Mouse (Mus musculus): ENCODE results near the gene Nckap5. TPM values are rescaled to one million over a fixed set of nuclear protein-coding genes. Genes with fewer than 3 reads are reported as not detected.

Gene Nckap5
- polyA plus RNA-seq, 1 experiment from 2014 or later = 4.8 TPM

- H3K4me1 ChIP-seq (ENCODE audit: control insufficient read depth, insufficient read depth, low read length) = no peaks in the 10 kb centered on the region
- H3K36me3 ChIP-seq (ENCODE audit: control insufficient read depth, insufficient read depth, low read length) = no peaks in the 10 kb centered on the region
- 77% methylated on average over 2 of the region's 2 CpGs for WGBS
- no peaks in the 10 kb centered on the region for H3K27me3 ChIP-seq (ENCODE audit: control insufficient read depth, insufficient read depth, low read length)
- no peak overlapping the region for H3K27ac ChIP-seq (ENCODE audit: low read length)
- ATAC-seq (ENCODE audit: insufficient number of reproducible peaks, insufficient read depth, low FRiP score, low read depth) = no peak
- no peak overlapping the region for H3K4me3 ChIP-seq (ENCODE audit: low read depth, low read length)
- H3K9ac ChIP-seq (replicated peaks; ENCODE audit: low read depth, low read length) = no peak overlapping the region
- no peaks in the 10 kb centered on the region for H3K9me3 ChIP-seq (ENCODE audit: control insufficient read depth, low read depth, low read length)
- no peak overlapping the region for H3K4me2 ChIP-seq (replicated peaks; ENCODE audit: low read depth, low read length)
These were observed 70.2 kb downstream of the Nckap5 start for GRCm38 (mm10) chr1:126760386-126760785.

GRCm38 (mm10) chr1:126755682-126756081, 74.9 kb downstream of the Nckap5 start:
- H3K9me3 ChIP-seq (ENCODE audit: control insufficient read depth, low read depth, low read length) = no peaks in the 10 kb centered on the region
- H3K27me3 ChIP-seq (ENCODE audit: control insufficient read depth, insufficient read depth, low read length) = no peaks in the 10 kb centered on the region
- 68% methylated on average over 5 of the region's 5 CpGs for WGBS
- H3K4me1 ChIP-seq (ENCODE audit: control insufficient read depth, insufficient read depth, low read length) = no peaks in the 10 kb centered on the region
- H3K27ac ChIP-seq (ENCODE audit: low read length) = no peak overlapping the region
- no peak overlapping the region for H3K4me2 ChIP-seq (replicated peaks; ENCODE audit: low read depth, low read length)
- H3K9ac ChIP-seq (replicated peaks; ENCODE audit: low read depth, low read length) = no peak overlapping the region
- no peak overlapping the region for H3K4me3 ChIP-seq (ENCODE audit: low read depth, low read length)
- no peaks in the 10 kb centered on the region for H3K36me3 ChIP-seq (ENCODE audit: control insufficient read depth, insufficient read depth, low read length)
- ATAC-seq (ENCODE audit: insufficient number of reproducible peaks, insufficient read depth, low FRiP score, low read depth) = no peak

- Histone ChIP-seq H3K36me3 (ENCODE audit: control insufficient read depth, insufficient read depth, low read length) (no peaks in the 10 kb centered on the region), H3K9me3 (ENCODE audit: control insufficient read depth, low read depth, low read length) (no peaks in the 10 kb centered on the region), H3K27ac (ENCODE audit: low read length) (no peak overlapping the region), H3K9ac (replicated peaks; ENCODE audit: low read depth, low read length) (no peak overlapping the region), H3K4me2 (replicated peaks; ENCODE audit: low read depth, low read length) (no peak overlapping the region), H3K27me3 (ENCODE audit: control insufficient read depth, insufficient read depth, low read length) (no peaks in the 10 kb centered on the region), H3K4me1 (ENCODE audit: control insufficient read depth, insufficient read depth, low read length) (no peaks in the 10 kb centered on the region), H3K4me3 (ENCODE audit: low read depth, low read length) (no peak overlapping the region)
- no peak for ATAC-seq (ENCODE audit: insufficient number of reproducible peaks, insufficient read depth, low FRiP score, low read depth)
These were observed 77.0 kb downstream of the Nckap5 start for GRCm38 (mm10) chr1:126753611-126754010.

GRCm38 (mm10) chr1:126752247-126753037, 78.2 kb downstream of the Nckap5 start:
- Histone ChIP-seq H3K4me2 (replicated peaks; ENCODE audit: low read depth, low read length) (no peak overlapping the region), H3K9me3 (ENCODE audit: control insufficient read depth, low read depth, low read length) (no peaks in the 10 kb centered on the region), H3K9ac (replicated peaks; ENCODE audit: low read depth, low read length) (no peak overlapping the region), H3K36me3 (ENCODE audit: control insufficient read depth, insufficient read depth, low read length) (no peaks in the 10 kb centered on the region), H3K27me3 (ENCODE audit: control insufficient read depth, insufficient read depth, low read length) (no peaks in the 10 kb centered on the region), H3K4me3 (ENCODE audit: low read depth, low read length) (no peak overlapping the region), H3K27ac (ENCODE audit: low read length) (no peak overlapping the region), H3K4me1 (ENCODE audit: control insufficient read depth, insufficient read depth, low read length) (no peaks in the 10 kb centered on the region)
- no peak; the same call in 1 of the 2 replicates for ATAC-seq (ENCODE audit: insufficient number of reproducible peaks, insufficient read depth, low FRiP score, low read depth)
- WGBS = 58% methylated on average over 13 of the region's 13 CpGs

GRCm38 (mm10) chr1:126751137-126751536, 79.5 kb downstream of the Nckap5 start:
- Histone ChIP-seq H3K4me2 (replicated peaks; ENCODE audit: low read depth, low read length) (no peak overlapping the region), H3K9me3 (ENCODE audit: control insufficient read depth, low read depth, low read length) (no peaks in the 10 kb centered on the region), H3K4me3 (ENCODE audit: low read depth, low read length) (no peak overlapping the region), H3K4me1 (ENCODE audit: control insufficient read depth, insufficient read depth, low read length) (no peaks in the 10 kb centered on the region), H3K36me3 (ENCODE audit: control insufficient read depth, insufficient read depth, low read length) (no peaks in the 10 kb centered on the region), H3K27ac (ENCODE audit: low read length) (no peak overlapping the region), H3K27me3 (ENCODE audit: control insufficient read depth, insufficient read depth, low read length) (no peaks in the 10 kb centered on the region), H3K9ac (replicated peaks; ENCODE audit: low read depth, low read length) (no peak overlapping the region)
- no peak for ATAC-seq (ENCODE audit: insufficient number of reproducible peaks, insufficient read depth, low FRiP score, low read depth)
- 88% methylated on average over 6 of the region's 6 CpGs for WGBS

- no peaks in the 10 kb centered on the region for H3K4me1 ChIP-seq (ENCODE audit: control insufficient read depth, insufficient read depth, low read length)
- no peak for ATAC-seq (ENCODE audit: insufficient number of reproducible peaks, insufficient read depth, low FRiP score, low read depth)
- no peak overlapping the region for H3K4me2 ChIP-seq (replicated peaks; ENCODE audit: low read depth, low read length)
- H3K9ac ChIP-seq (replicated peaks; ENCODE audit: low read depth, low read length) = no peak overlapping the region
- no peak overlapping the region for H3K4me3 ChIP-seq (ENCODE audit: low read depth, low read length)
- H3K27me3 ChIP-seq (ENCODE audit: control insufficient read depth, insufficient read depth, low read length) = no peaks in the 10 kb centered on the region
- H3K36me3 ChIP-seq (ENCODE audit: control insufficient read depth, insufficient read depth, low read length) = no peaks in the 10 kb centered on the region
- H3K27ac ChIP-seq (ENCODE audit: low read length) = no peak overlapping the region
- no peaks in the 10 kb centered on the region for H3K9me3 ChIP-seq (ENCODE audit: control insufficient read depth, low read depth, low read length)
- WGBS = 87% methylated on average over 3 of the region's 3 CpGs
These were observed 80.4 kb downstream of the Nckap5 start for GRCm38 (mm10) chr1:126750156-126750555.

GRCm38 (mm10) chr1:126747914-126748313, 82.7 kb downstream of the Nckap5 start:
- no peak overlapping the region for H3K4me2 ChIP-seq (replicated peaks; ENCODE audit: low read depth, low read length)
- H3K9me3 ChIP-seq (ENCODE audit: control insufficient read depth, low read depth, low read length) = no peaks in the 10 kb centered on the region
- H3K36me3 ChIP-seq (ENCODE audit: control insufficient read depth, insufficient read depth, low read length) = no peaks in the 10 kb centered on the region
- 76% methylated on average over 4 of the region's 4 CpGs for WGBS
- no peak overlapping the region for H3K4me3 ChIP-seq (ENCODE audit: low read depth, low read length)
- no peaks in the 10 kb centered on the region for H3K4me1 ChIP-seq (ENCODE audit: control insufficient read depth, insufficient read depth, low read length)
- no peak overlapping the region for H3K9ac ChIP-seq (replicated peaks; ENCODE audit: low read depth, low read length)
- no peak for ATAC-seq (ENCODE audit: insufficient number of reproducible peaks, insufficient read depth, low FRiP score, low read depth)
- H3K27me3 ChIP-seq (ENCODE audit: control insufficient read depth, insufficient read depth, low read length) = no peaks in the 10 kb centered on the region
- H3K27ac ChIP-seq (ENCODE audit: low read length) = no peak overlapping the region

- Histone ChIP-seq H3K4me2 (replicated peaks; ENCODE audit: low read depth, low read length) (no peak overlapping the region), H3K27ac (ENCODE audit: low read length) (no peak overlapping the region), H3K36me3 (ENCODE audit: control insufficient read depth, insufficient read depth, low read length) (no peaks in the 10 kb centered on the region), H3K9me3 (ENCODE audit: control insufficient read depth, low read depth, low read length) (no peaks in the 10 kb centered on the region), H3K9ac (replicated peaks; ENCODE audit: low read depth, low read length) (no peak overlapping the region), H3K4me1 (ENCODE audit: control insufficient read depth, insufficient read depth, low read length) (no peaks in the 10 kb centered on the region), H3K4me3 (ENCODE audit: low read depth, low read length) (no peak overlapping the region), H3K27me3 (ENCODE audit: control insufficient read depth, insufficient read depth, low read length) (no peaks in the 10 kb centered on the region)
- ATAC-seq (ENCODE audit: insufficient number of reproducible peaks, insufficient read depth, low FRiP score, low read depth) = no peak
- WGBS = 55% methylated on average over 4 of the region's 4 CpGs
These were observed 85.0 kb downstream of the Nckap5 start for GRCm38 (mm10) chr1:126745482-126746136.
